15 mouse cellular contexts compared by ENCODE assay signal in genomic region chr8:125113831-125114230, GRCm38 (mm10).
"Had no signal": no experiment of that assay in that cellular context is flagged by ENCODE, and none has a peak within 500 bp of the region (broad histone marks: within the 10 kb centered on the region; RNA-seq: fewer than 3 reads in every experiment).

No protein-coding gene starts in this region.

- H3K27ac ChIP-seq: intestine, embryonic 15.5 days; kidney, postnatal 0 days; left cerebral cortex, adult 2 months; liver, embryonic 13.5 days; neural tube, embryonic 13.5 days; stomach, embryonic 15.5 days had no signal

- H3K9ac ChIP-seq: intestine, embryonic 15.5 days; liver, embryonic 13.5 days; neural tube, embryonic 13.5 days; stomach, embryonic 15.5 days had no signal

- H3K9me3 ChIP-seq: intestine, embryonic 15.5 days; liver, embryonic 13.5 days; neural tube, embryonic 13.5 days; stomach, embryonic 15.5 days had no signal

- H3K36me3 ChIP-seq: intestine, embryonic 15.5 days; liver, embryonic 13.5 days; neural tube, embryonic 13.5 days; stomach, embryonic 15.5 days had no signal

- DNase-seq: layer of hippocampus, postnatal 36 days; liver, embryonic 13.5 days; lung, adult 2 months; lung, postnatal 14 days; lung, postnatal 4 days; right cerebral cortex, postnatal 25 days; spleen, adult 18-20 months; thymus, postnatal 25 days had no signal

- H3K4me2 ChIP-seq: intestine, embryonic 15.5 days; liver, embryonic 13.5 days; midbrain, embryonic 11.5 days; neural tube, embryonic 13.5 days; stomach, embryonic 15.5 days had no signal

- ATAC-seq: intestine, embryonic 15.5 days had no signal

- H3K4me1 ChIP-seq: intestine, embryonic 15.5 days; liver, embryonic 13.5 days; neural tube, embryonic 13.5 days; stomach, embryonic 15.5 days had no signal

- H3K27me3 ChIP-seq: intestine, embryonic 15.5 days; liver, embryonic 13.5 days; neural tube, embryonic 13.5 days; stomach, embryonic 15.5 days had no signal

- H3K4me3 ChIP-seq: intestine, embryonic 15.5 days; left cerebral cortex, adult 2 months; liver, embryonic 13.5 days; myocyte; neural tube, embryonic 13.5 days; stomach, embryonic 15.5 days had no signal
